Mouse (Mus musculus): ENCODE measurements at regions not wholly inside any gene's neighbourhood (a gene's known extent, or its start where the extent isn't known, plus 50 kb on each side); places are given as distances from the start of the nearest gene placed in this dataset.
A peak's percentile ranks its signal among the peaks of the same experiment; 100 is the strongest.

- 92% methylated on average over 6 of the region's 6 CpGs for WGBS
- no peaks in the 10 kb centered on the region for H3K36me3 ChIP-seq
- H3K4me2 ChIP-seq (replicated peaks) = no peak overlapping the region
- H3K4me3 ChIP-seq = no peak overlapping the region
- no peak overlapping the region for H3K27ac ChIP-seq (replicated peaks)
- no peaks in the 10 kb centered on the region for H3K9me3 ChIP-seq
- H3K9ac ChIP-seq (replicated peaks) = no peak overlapping the region
- H3K4me1 ChIP-seq = no peaks in the 10 kb centered on the region
- no peaks in the 10 kb centered on the region for H3K27me3 ChIP-seq
- no peak for ATAC-seq (replicated peaks)
Observed at GRCm38 (mm10) chr8:35942515-35942914, 176.9 kb downstream of the Gm19410 start.

- Histone ChIP-seq H3K27me3 (no peaks in the 10 kb centered on the region), H3K27ac (replicated peaks) (no peak overlapping the region), H3K4me3 (no peak overlapping the region), H3K36me3 (no peaks in the 10 kb centered on the region), H3K9me3 (no peaks in the 10 kb centered on the region), H3K4me2 (replicated peaks) (no peak overlapping the region), H3K4me1 (peaks cover 6% of the 10 kb centered on the region), H3K9ac (replicated peaks) (no peak overlapping the region)
- no peak for ATAC-seq (replicated peaks)
- 91% methylated on average over 3 of the region's 3 CpGs for WGBS
Observed at GRCm38 (mm10) chr8:35943686-35944085, 178.1 kb downstream of the Gm19410 start.

GRCm38 (mm10) chr8:35944461-35944860, 178.9 kb downstream of the Gm19410 start:
- Histone ChIP-seq H3K4me3 (no peak overlapping the region), H3K4me2 (replicated peaks) (no peak overlapping the region), H3K9me3 (no peaks in the 10 kb centered on the region), H3K36me3 (no peaks in the 10 kb centered on the region), H3K27ac (replicated peaks) (no peak overlapping the region), H3K9ac (replicated peaks) (no peak overlapping the region), H3K4me1 (peaks cover 13% of the 10 kb centered on the region), H3K27me3 (no peaks in the 10 kb centered on the region)
- 92% methylated on average over 4 of the region's 4 CpGs for WGBS
- no peak for ATAC-seq (replicated peaks)

- no peaks in the 10 kb centered on the region for H3K9me3 ChIP-seq
- 78% methylated on average over 1 of the region's 1 CpGs for WGBS
- no peak overlapping the region for H3K4me3 ChIP-seq
- H3K27ac ChIP-seq (replicated peaks) = no peak overlapping the region
- H3K9ac ChIP-seq (replicated peaks) = no peak overlapping the region
- no peaks in the 10 kb centered on the region for H3K27me3 ChIP-seq
- H3K36me3 ChIP-seq = no peaks in the 10 kb centered on the region
- H3K4me1 ChIP-seq = peaks cover 13% of the 10 kb centered on the region
- no peak overlapping the region for H3K4me2 ChIP-seq (replicated peaks)
- ATAC-seq (replicated peaks) = no peak
Observed at GRCm38 (mm10) chr8:35946539-35946940, 180.9 kb downstream of the Gm19410 start.

- ATAC-seq (replicated peaks) = no peak
- H3K4me2 ChIP-seq (replicated peaks) = no peak overlapping the region
- H3K4me1 ChIP-seq = peaks cover 13% of the 10 kb centered on the region
- H3K4me3 ChIP-seq = no peak overlapping the region
- no peaks in the 10 kb centered on the region for H3K36me3 ChIP-seq
- no peaks in the 10 kb centered on the region for H3K27me3 ChIP-seq
- H3K9ac ChIP-seq (replicated peaks) = no peak overlapping the region
- no peaks in the 10 kb centered on the region for H3K9me3 ChIP-seq
- no peak overlapping the region for H3K27ac ChIP-seq (replicated peaks)
- 93% methylated on average over 2 of the region's 2 CpGs for WGBS
Observed at GRCm38 (mm10) chr8:35948146-35948545, 182.6 kb downstream of the Gm19410 start.

GRCm38 (mm10) chr8:35948751-35949183, 183.2 kb downstream of the Gm19410 start:
- no peaks in the 10 kb centered on the region for H3K27me3 ChIP-seq
- H3K4me3 ChIP-seq = no peak overlapping the region
- H3K4me1 ChIP-seq = peaks cover 13% of the 10 kb centered on the region
- no peak overlapping the region for H3K4me2 ChIP-seq (replicated peaks)
- no peaks in the 10 kb centered on the region for H3K36me3 ChIP-seq
- ATAC-seq (replicated peaks) = peak; percentile 43; the same call in 1 of the 2 replicates
- no peaks in the 10 kb centered on the region for H3K9me3 ChIP-seq
- H3K27ac ChIP-seq (replicated peaks) = no peak overlapping the region
- H3K9ac ChIP-seq (replicated peaks) = no peak overlapping the region
- 51% methylated on average over 9 of the region's 9 CpGs for WGBS

GRCm38 (mm10) chr8:35955506-35955905, 189.9 kb downstream of the Gm19410 start:
- Histone ChIP-seq H3K4me1 (peaks cover 26% of the 10 kb centered on the region), H3K36me3 (no peaks in the 10 kb centered on the region), H3K9me3 (no peaks in the 10 kb centered on the region), H3K4me2 (replicated peaks) (no peak overlapping the region), H3K27ac (replicated peaks) (0 out of 2 replicates have a peak overlapping the region, but pooled peaks have one; percentile 38), H3K27me3 (no peaks in the 10 kb centered on the region), H3K9ac (replicated peaks) (no peak overlapping the region), H3K4me3 (no peak overlapping the region)
- 90% methylated on average over 2 of the region's 2 CpGs for WGBS
- ATAC-seq (replicated peaks) = no peak

GRCm38 (mm10) chr8:35956319-35956718, 190.7 kb downstream of the Gm19410 start:
- WGBS = 6% methylated on average over 2 of the region's 2 CpGs
- peak; percentile 63 for ATAC-seq (replicated peaks)
- Histone ChIP-seq H3K9me3 (no peaks in the 10 kb centered on the region), H3K36me3 (no peaks in the 10 kb centered on the region), H3K9ac (replicated peaks) (no peak overlapping the region), H3K27ac (replicated peaks) (peak overlapping the region; percentile 48; the same call in 1 of the 2 replicates), H3K4me1 (peaks cover 33% of the 10 kb centered on the region), H3K4me2 (replicated peaks) (no peak overlapping the region), H3K4me3 (no peak overlapping the region), H3K27me3 (no peaks in the 10 kb centered on the region)

GRCm38 (mm10) chr8:35959201-35959600, 193.6 kb downstream of the Gm19410 start:
- Histone ChIP-seq H3K4me2 (replicated peaks) (no peak overlapping the region), H3K9me3 (no peaks in the 10 kb centered on the region), H3K27me3 (no peaks in the 10 kb centered on the region), H3K36me3 (no peaks in the 10 kb centered on the region), H3K4me3 (no peak overlapping the region), H3K27ac (replicated peaks) (no peak overlapping the region), H3K9ac (replicated peaks) (no peak overlapping the region), H3K4me1 (peaks cover 41% of the 10 kb centered on the region)
- 68% methylated on average over 4 of the region's 4 CpGs for WGBS
- no peak for ATAC-seq (replicated peaks)

- Histone ChIP-seq H3K36me3 (no peaks in the 10 kb centered on the region), H3K4me2 (replicated peaks) (peak overlapping the region; percentile 14; the same call in 1 of the 2 replicates), H3K4me3 (no peak overlapping the region), H3K27me3 (no peaks in the 10 kb centered on the region), H3K9ac (replicated peaks) (no peak overlapping the region), H3K4me1 (peaks cover 33% of the 10 kb centered on the region), H3K9me3 (no peaks in the 10 kb centered on the region), H3K27ac (replicated peaks) (peak overlapping the region; percentile 69)
- ATAC-seq (replicated peaks) = peak; percentile 59
- WGBS = 55% methylated on average over 9 of the region's 9 CpGs
Observed at GRCm38 (mm10) chr8:35960867-35961614, 195.5 kb downstream of the Gm19410 start.

GRCm38 (mm10) chr8:35961615-35962220, 196.1 kb downstream of the Gm19410 start:
- H3K27ac ChIP-seq (replicated peaks) = peak overlapping the region; percentile 69

GRCm38 (mm10) chr8:35964932-35965331, 199.3 kb downstream of the Gm19410 start:
- no peak overlapping the region for H3K9ac ChIP-seq (replicated peaks)
- H3K27me3 ChIP-seq = no peaks in the 10 kb centered on the region
- no peaks in the 10 kb centered on the region for H3K36me3 ChIP-seq
- H3K9me3 ChIP-seq = no peaks in the 10 kb centered on the region
- peaks cover 17% of the 10 kb centered on the region for H3K4me1 ChIP-seq
- no peak for ATAC-seq (replicated peaks)
- no peak overlapping the region for H3K4me3 ChIP-seq
- H3K27ac ChIP-seq (replicated peaks) = no peak overlapping the region
- no peak overlapping the region for H3K4me2 ChIP-seq (replicated peaks)
- 76% methylated on average over 1 of the region's 1 CpGs for WGBS

More at GRCm38 (mm10) chr8:35961615-35962220, 196.1 kb downstream of the Gm19410 start:
- Histone ChIP-seq H3K4me2 (replicated peaks) (peak overlapping the region; percentile 14), H3K4me1 (peaks cover 26% of the 10 kb centered on the region), H3K9me3 (no peaks in the 10 kb centered on the region), H3K9ac (replicated peaks) (no peak overlapping the region; the same call in 1 of the 2 replicates), H3K27me3 (no peaks in the 10 kb centered on the region), H3K4me3 (no peak overlapping the region), H3K36me3 (no peaks in the 10 kb centered on the region)
- ATAC-seq (replicated peaks) = peak; percentile 54
- WGBS = 35% methylated on average over 20 of the region's 20 CpGs
